Comparison of ENCODE assay signal across 8 mouse cellular contexts in genomic region chr6:25688927-25689519, GRCm38 (mm10). TPM values are rescaled to one million over a fixed set of nuclear protein-coding genes. Genes with fewer than 3 reads are reported as not detected.
DNase-seq lines count a peak whose midpoint lies in the region; ATAC-seq and TF ChIP-seq lines count a peak whose summit lies in the region.

No protein-coding gene starts in this region.

- 0 out of 2 replicates have a peak, but pooled peaks have one; percentile 47 for ATAC-seq in common myeloid progenitor, adult 5-6 weeks (replicated peaks; ENCODE audit: low read depth, poor library complexity, severe bottlenecking)
- ATAC-seq in neural tube, embryonic 12.5 days (ENCODE audit: low FRiP score, low read depth) = peak; percentile 26; the same call in 1 of the 2 replicates

- H3K4me1 ChIP-seq in neural tube, embryonic 12.5 days = peaks cover 11% of the 10 kb centered on the region

- peak in 1 of 2 experiments; percentile 19 for DNase-seq in layer of hippocampus, adult 2 months (ENCODE audit: low spot score in 2 of 2)
- no peak for DNase-seq in layer of hippocampus, adult 11-12 months (ENCODE audit: low spot score)
- DNase-seq in frontal cortex, postnatal 14 days (ENCODE audit: low spot score in 2 of 2) = peak; percentile 7 to 15
- peak; percentile 32 to 39 for DNase-seq in left cerebral cortex, postnatal 36 days (ENCODE audit: low spot score in 2 of 2)
- no peak for DNase-seq in spleen, postnatal 4 days (ENCODE audit: low spot score in 2 of 2)
- no peak for DNase-seq in spleen, adult 18-20 months

- no peak for TF ChIP-seq CTCF in layer of hippocampus, adult 2 months (conservative IDR thresholded peaks at IDR 0.05)

- H3K9me3 ChIP-seq in neural tube, embryonic 12.5 days = no peaks in the 10 kb centered on the region

- no peaks in the 10 kb centered on the region for H3K36me3 ChIP-seq in neural tube, embryonic 12.5 days

- H3K27me3 ChIP-seq in neural tube, embryonic 12.5 days (replicated peaks) = peaks cover 18% of the 10 kb centered on the region

- peak overlapping the region; percentile 64 for H3K9ac ChIP-seq in neural tube, embryonic 12.5 days

- H3K4me3 ChIP-seq in layer of hippocampus, adult 2 months = peak overlapping the region; percentile 58
- peak overlapping the region; percentile 56 for H3K4me3 ChIP-seq in neural tube, embryonic 12.5 days

- WGBS in neural tube, embryonic 12.5 days = 1% methylated on average over 25 of the region's 25 CpGs

- peak overlapping the region; percentile 95 for H3K27ac ChIP-seq in layer of hippocampus, adult 2 months
- no peak overlapping the region for H3K27ac ChIP-seq in neural tube, embryonic 12.5 days

- H3K4me2 ChIP-seq in neural tube, embryonic 12.5 days (replicated peaks) = peak overlapping the region; percentile 95

- intact Hi-C loops in left cerebral cortex, postnatal 36 days (cut with DNase I) = no loop called here

RNA-seq across cellular contexts. Expression of gene Gpr37, which starts 1.5 kb away (rescaled TPM):
- 10 to 100 TPM; 35.8 to 38.6 TPM for total RNA-seq in layer of hippocampus, adult 2 months (2021)
- not detected in 2 replicates for total RNA-seq in common myeloid progenitor, adult 5-6 weeks (2017)
- total RNA-seq in left cerebral cortex, postnatal 36 days (2021) = 10 to 100 TPM; 17.7 to 24.3 TPM
- 6.0 and 6.4 TPM in 2 replicates for polyA plus RNA-seq in neural tube, embryonic 12.5 days (2016; fragmentation: Nextera tagmentation; extraction: Ambion mirVana)

Comparison
In these comparisons a context has a peak if more than half of its experiments do, and no peak if none do; other contexts are left out.
1. DNase-seq: peak in frontal cortex, postnatal 14 days (2 of 2) and left cerebral cortex, postnatal 36 days (2 of 2); none in layer of hippocampus, adult 11-12 months (single experiment), spleen, postnatal 4 days (0 of 2) and spleen, adult 18-20 months (0 of 2).
2. RNA of gene Gpr37, which starts 1.5 kb away (total RNA-seq): 35.8 to 38.6 TPM in layer of hippocampus, adult 2 months and 17.7 to 24.3 TPM in left cerebral cortex, postnatal 36 days; not detected in common myeloid progenitor, adult 5-6 weeks; every median in the first group is over 10 times any median in the second.